Mouse (Mus musculus) right cerebral cortex, postnatal 36 days (tissue): ENCODE measurements around the gene Nutf2-ps1.
A peak's percentile ranks its signal among the peaks of the same experiment; 100 is the strongest.

Experiments
- DNase-seq, 2 experiments: peaks; one replicate each; pipeline ENCODE4 v3.0.0; 2022; ENCODE audit warnings: low spot score in 2 of 2, mixed read lengths in 1 of 2

The Nutf2-ps1 gene

DNA sequence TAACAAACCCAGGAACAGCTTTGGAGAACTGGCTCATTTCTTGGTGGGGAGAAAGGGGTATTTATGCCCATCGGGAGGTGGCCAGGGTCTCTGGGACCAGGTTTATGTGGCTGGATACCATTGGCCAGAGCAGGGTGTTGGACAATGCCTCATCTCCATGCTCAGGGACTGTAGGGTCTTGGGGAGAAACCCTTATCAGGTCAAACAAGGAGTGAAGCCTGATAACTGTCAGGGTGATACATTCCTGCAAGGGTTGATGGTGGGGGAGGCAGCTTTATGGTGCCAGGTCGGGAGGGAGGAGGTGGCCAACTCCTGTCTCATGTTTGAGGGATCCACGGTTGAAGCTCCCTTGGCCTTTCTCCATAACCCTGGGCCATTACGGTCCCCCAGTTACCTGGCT lies 17.8 kb downstream of the Nutf2-ps1 start:
- DNase-seq: no peak

DNA sequence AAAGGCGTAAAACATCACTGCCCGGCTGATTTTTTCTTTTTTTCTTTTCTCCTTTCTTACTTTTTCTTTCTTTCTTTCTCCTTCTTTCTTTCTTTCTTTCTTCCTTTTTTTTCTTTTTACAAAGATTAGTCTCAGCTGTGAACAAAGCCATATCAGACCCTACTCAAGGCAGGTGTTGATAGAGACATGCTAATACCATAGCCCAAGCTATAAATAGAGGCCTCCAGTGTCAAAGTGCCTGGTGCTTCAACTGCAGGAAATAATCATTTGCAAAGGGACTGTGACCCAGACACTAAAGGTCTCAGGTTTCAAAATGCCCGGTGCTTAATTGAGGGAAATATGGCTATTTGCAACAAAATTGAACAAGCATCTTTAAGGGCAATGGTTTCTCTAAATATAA lies 20.3 kb downstream of the Nutf2-ps1 start:
- no peak for DNase-seq

DNA sequence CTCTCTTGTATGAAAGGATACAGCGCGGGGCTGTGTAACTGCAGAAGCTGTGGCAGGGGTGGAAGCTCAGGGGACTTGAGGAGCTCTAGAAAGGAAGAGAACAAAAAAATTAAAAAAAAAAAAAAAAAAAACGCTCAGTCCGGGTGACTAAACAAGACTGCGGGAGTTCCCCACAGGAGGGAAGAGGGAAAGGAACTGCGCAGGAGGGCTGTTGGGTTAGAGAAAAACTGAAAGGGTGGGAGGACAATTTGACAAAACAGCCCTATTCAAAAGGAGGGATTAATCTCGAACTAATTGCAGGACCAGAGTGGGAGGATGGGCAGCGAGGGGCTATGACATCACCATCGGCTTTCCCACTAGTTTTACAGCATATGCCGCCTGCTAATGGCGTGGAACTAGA lies 21.0 kb downstream of the Nutf2-ps1 start:
- no peak for DNase-seq

GRCm38 (mm10) chr19:53565565-53566277 lies 23.1 kb downstream of the Nutf2-ps1 start:
- no peak for DNase-seq

GRCm38 (mm10) chr19:53564174-53564573 lies 24.7 kb downstream of the Nutf2-ps1 start:
- no peak for DNase-seq

- no peak for DNase-seq
These were observed 28.4 kb downstream of the Nutf2-ps1 start for GRCm38 (mm10) chr19:53560436-53560835.

DNA sequence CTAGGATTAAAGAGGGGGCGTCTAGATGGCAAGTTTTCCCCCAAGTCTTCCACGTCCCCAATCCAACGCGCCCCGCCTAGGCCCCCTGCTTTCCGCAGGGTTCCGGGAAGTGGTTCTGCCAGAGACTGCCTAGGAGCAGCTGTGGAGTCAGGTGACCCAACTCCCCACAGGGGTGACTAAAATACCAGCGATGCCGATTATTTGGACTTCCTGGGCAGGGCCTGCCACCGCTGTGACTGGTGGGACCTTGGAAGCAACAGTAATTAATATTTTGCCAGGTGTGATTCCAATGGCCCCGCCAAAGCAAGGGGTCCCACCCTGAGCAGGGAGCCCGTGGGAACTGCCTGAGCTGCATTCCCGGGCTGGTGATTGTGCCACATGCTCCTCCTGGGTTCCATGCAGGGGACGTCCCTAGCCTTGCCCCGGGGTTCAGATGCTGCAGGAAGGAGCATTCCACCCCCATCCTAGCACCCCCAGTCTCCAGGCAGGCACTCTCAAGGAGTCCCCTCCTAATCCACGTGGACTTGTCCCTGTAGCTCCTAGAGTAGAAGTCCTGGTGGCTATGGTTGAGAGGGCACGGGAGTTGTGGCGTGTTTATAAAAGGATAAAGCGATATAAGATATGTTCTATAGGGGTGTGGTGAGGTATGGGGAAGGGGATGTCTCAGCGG lies 31.5 kb downstream of the Nutf2-ps1 start:
- DNase-seq: no peak

GRCm38 (mm10) chr19:53556841-53557240 lies 32.0 kb downstream of the Nutf2-ps1 start:
- DNase-seq: no peak

DNA sequence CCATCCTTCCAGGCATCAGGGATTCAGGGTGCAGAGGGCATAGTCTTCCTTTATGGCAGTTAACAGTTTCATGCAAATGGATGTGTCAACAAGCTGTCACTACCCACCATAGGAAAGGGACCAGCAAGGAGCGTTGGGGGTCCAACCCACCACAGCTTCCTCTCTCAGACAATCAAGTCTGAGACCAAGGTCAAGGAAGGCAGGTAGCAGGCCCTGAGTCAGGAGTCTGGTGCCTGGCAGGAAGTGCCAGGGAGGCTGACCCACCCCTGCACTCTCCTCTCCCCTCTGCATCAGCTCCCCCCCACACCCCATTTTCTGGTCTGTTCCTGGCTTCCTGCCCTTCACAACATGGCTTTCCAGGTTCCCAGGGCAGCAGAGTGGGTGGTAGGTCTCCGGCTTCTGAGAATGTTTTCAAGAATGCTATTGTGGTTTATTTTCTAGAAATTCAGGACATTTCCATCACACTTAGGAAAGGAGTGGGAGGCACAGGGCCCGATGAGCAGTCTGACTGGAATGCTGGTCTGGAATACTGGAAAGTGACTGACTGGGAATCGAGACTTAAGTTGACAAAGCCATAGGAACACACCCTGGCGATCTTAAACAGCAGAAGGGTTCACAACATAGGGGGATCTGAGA lies 33.8 kb downstream of the Nutf2-ps1 start:
- DNase-seq: no peak

GRCm38 (mm10) chr19:53554402-53554801 lies 34.5 kb downstream of the Nutf2-ps1 start:
- DNase-seq: no peak

DNA sequence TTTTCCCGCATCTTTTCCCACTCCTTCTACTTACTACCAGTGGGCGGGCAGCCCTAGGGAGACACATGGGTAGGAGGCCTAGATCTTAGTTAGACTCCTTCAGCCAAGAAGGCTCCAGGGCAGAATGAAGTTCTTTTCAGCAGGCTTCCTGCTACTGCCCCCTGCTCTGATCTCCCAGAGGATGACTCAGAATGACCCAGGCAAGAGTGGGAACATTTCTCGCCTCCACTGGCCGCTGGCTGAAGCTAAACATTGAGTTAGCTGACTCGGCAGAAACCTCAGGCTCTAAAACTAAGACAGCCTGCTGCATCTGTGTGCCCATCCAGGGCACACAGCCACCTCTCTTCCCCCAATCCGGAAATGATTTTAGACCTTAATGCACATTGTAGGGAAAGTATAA lies 36.1 kb downstream of the Nutf2-ps1 start:
- DNase-seq: no peak

- no peak for DNase-seq
These were observed 36.6 kb downstream of the Nutf2-ps1 start for GRCm38 (mm10) chr19:53552216-53552786.

DNA sequence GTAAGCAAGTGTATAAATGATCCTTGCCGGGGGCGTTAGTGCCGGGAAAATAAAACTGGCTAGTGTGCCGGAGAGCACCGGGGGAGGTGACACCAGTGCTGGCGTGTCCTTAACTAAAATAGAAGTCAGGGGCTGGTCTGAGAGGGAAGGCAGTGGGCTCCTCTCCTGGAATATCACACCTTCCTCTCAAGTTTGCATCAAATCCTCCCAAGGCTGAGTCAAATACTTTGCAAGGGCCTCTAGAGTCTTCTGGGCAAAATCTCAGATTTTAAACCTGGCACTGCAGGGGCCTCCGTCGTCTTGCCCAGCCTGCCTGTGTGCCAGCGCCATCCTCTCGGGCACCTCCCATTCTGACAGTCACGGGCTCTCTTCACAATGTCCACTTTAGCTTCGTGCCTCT lies 37.9 kb downstream of the Nutf2-ps1 start:
- peak; percentile 33 to 54 for DNase-seq

GRCm38 (mm10) chr19:53547597-53547996 lies 41.3 kb downstream of the Nutf2-ps1 start:
- no peak for DNase-seq

GRCm38 (mm10) chr19:53544923-53545561 lies 43.8 kb downstream of the Nutf2-ps1 start:
- DNase-seq: no peak

DNA sequence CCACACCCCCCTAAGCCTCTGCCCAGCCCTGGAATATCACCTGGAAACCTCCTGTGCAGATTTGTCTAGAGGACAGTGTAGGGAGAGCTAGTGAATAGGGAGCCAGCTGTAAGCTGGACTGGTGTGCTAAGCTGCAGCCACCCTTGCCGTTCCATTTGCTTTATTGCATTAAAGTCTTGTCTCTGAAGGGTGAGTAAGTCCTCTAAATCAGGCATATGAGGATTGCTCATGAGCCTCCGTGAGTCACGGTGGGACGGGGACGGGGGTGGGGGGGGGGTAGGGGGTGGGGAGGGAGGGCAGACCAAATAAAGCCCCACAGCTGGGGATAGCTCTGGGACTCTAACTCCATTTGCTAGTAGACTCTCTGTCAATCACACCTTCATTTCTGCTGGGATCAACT lies 45.3 kb downstream of the Nutf2-ps1 start:
- no peak for DNase-seq

- DNase-seq: no peak
These were observed 49.6 kb downstream of the Nutf2-ps1 start for GRCm38 (mm10) chr19:53539296-53539695.

DNA sequence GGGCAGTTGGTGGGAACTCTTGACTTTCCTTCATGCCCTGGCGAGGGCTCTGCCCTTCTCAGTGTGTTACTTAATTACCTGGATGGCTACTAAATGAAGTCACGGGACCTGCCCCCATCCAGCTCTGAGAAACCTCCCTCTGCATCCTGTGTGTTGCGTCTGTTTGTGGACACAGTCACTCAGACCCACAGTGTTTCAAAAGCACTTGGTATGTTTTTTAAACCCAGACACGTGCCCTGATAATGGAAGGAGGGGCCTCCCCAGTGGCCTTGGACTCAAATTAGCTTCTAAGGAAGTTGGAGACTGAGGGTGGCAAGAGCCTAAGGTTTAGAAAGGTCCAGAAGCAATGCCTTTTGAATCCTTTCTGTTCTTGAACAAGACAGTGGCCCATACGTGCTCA lies 50.1 kb downstream of the Nutf2-ps1 start:
- no peak for DNase-seq
